Mouse (Mus musculus) midbrain, postnatal 0 days (tissue): ENCODE measurements around the gene Vwa3b. TPM values are rescaled to one million over a fixed set of nuclear protein-coding genes. Genes with fewer than 3 reads are reported as not detected.

Experiments
- ATAC-seq: fragments of 200-750 bp; cut with Nextera tagmentation; 2 replicates; pipeline ENCODE4 v1.8.0; 2017; ENCODE audit warnings: moderate number of reproducible peaks, mild to moderate bottlenecking, moderate TSS enrichment, moderate library complexity; ENCODE audit not compliant: low FRiP score
- DNase-seq: peaks from one replicate; pipeline ENCODE4 v3.0.0-alpha.2; 2015; ENCODE audit warnings: low spot score
- H3K27ac ChIP-seq: fragments of 300-500 bp; sonication (generic); 2 replicates; pipeline ENCODE4 v1.5.1; 2014; ENCODE audit warnings: low read depth, mild to moderate bottlenecking, low read length, mixed read lengths
- H3K27me3 ChIP-seq: fragments of 300-500 bp; sonication (generic); 2 replicates; pipeline ENCODE4 v1.6.1; 2014; ENCODE audit warnings: low read length, control low read depth, mixed read lengths; ENCODE audit not compliant: insufficient read depth
- H3K36me3 ChIP-seq: fragments of 300-500 bp; sonication (generic); 2 replicates; pipeline ENCODE4 v1.6.1; 2014; ENCODE audit warnings: low read length, control low read depth, mixed read lengths; ENCODE audit not compliant: insufficient read depth
- H3K4me1 ChIP-seq: fragments of 300-500 bp; sonication (generic); 2 replicates; pipeline ENCODE4 v1.6.1; 2014; ENCODE audit warnings: mild to moderate bottlenecking, control low read depth, antibody characterized with exemption, low read length, mixed read lengths; ENCODE audit not compliant: insufficient read depth
- H3K4me2 ChIP-seq: fragments of 300-500 bp; sonication (generic); 2 replicates; pipeline ENCODE4 v1.6.1; 2014; ENCODE audit warnings: low read depth, mild to moderate bottlenecking, low read length, mixed read lengths; ENCODE audit not compliant: poor library complexity, severe bottlenecking
- H3K4me3 ChIP-seq: fragments of 300-500 bp; sonication (generic); 2 replicates; pipeline ENCODE4 v1.5.1; 2014; ENCODE audit warnings: low read depth, mild to moderate bottlenecking, low read length, moderate library complexity
- H3K9ac ChIP-seq: fragments of 300-500 bp; sonication (generic); replicated peaks from 2 replicates; pipeline ENCODE4 v1.6.1; 2014; ENCODE audit warnings: mild to moderate bottlenecking, low read length, moderate library complexity, mixed read lengths; ENCODE audit not compliant: poor library complexity, severe bottlenecking
- H3K9me3 ChIP-seq: fragments of 300-500 bp; sonication (generic); 2 replicates; pipeline ENCODE4 v1.6.1; 2016; ENCODE audit warnings: low read length, control low read depth
- CTCF ChIP-seq: IDR thresholded peaks from 2 replicates; pipeline ENCODE4 v1.5.1; 2016; ENCODE audit warnings: antibody characterized with exemption, mild to moderate bottlenecking
- WGBS: fragments of 180-500 bp; shearing (Covaris S2); extraction: QIAGEN DNeasy Blood & Tissue Kit; methylation state at CpG from one replicate; pipeline ENCODE4 v1.1.7; 2014; 5-methylcytosine and 5-hydroxymethylcytosine counted together
- polyA plus RNA-seq: library from polyadenylated mRNA; unstranded; fragments of >200 nt; fragmentation: Nextera tagmentation; extraction: Ambion mirVana; gene quantifications from 2 replicates; pipeline ENCODE4 v1.2.1, GENCODE M21; 2015
- total RNA-seq: library from RNA; depleted of rRNA; stranded (reverse); fragments of >200 nt; gene quantifications from 2 replicates; pipeline ENCODE4 v1.2.3, GENCODE M21; 2014

The Vwa3b gene
- total and polyA plus RNA-seq, 2 experiments from 2014 or later = 1.1 to 1.6 TPM

GRCm38 (mm10) chr1:37098094-37098555, 71.7 kb downstream of the Vwa3b start:
- H3K9me3 ChIP-seq = no peaks in the 10 kb centered on the region
- H3K9ac ChIP-seq = no peak overlapping the region
- peaks cover 9% of the 10 kb centered on the region; the same call in 1 of the 2 replicates for H3K4me1 ChIP-seq
- no peak overlapping the region for H3K4me3 ChIP-seq
- ATAC-seq (no peak), DNase-seq (no peak)
- no peaks in the 10 kb centered on the region for H3K27me3 ChIP-seq
- H3K27ac ChIP-seq = peak overlapping the region; percentile 45
- H3K36me3 ChIP-seq = no peaks in the 10 kb centered on the region
- 80% methylated on average over 4 of the region's 4 CpGs for whole genome bisulfite sequencing
- no peak overlapping the region for H3K4me2 ChIP-seq
- no peak for TF ChIP-seq CTCF

- Histone ChIP-seq H3K27me3 (no peaks in the 10 kb centered on the region), H3K4me2 (no peak overlapping the region), H3K36me3 (no peaks in the 10 kb centered on the region), H3K27ac (no peak overlapping the region), H3K9me3 (no peaks in the 10 kb centered on the region), H3K4me1 (peaks cover 9% of the 10 kb centered on the region; the same call in 1 of the 2 replicates), H3K9ac (no peak overlapping the region), H3K4me3 (no peak overlapping the region)
- ATAC-seq (no peak), DNase-seq (no peak)
- TF ChIP-seq CTCF = no peak
- WGBS = 92% methylated on average over 6 of the region's 6 CpGs
These were observed 74.0 kb downstream of the Vwa3b start for GRCm38 (mm10) chr1:37100361-37100760.

GRCm38 (mm10) chr1:37101016-37101415, 74.6 kb downstream of the Vwa3b start:
- no peak overlapping the region for H3K4me3 ChIP-seq
- H3K9ac ChIP-seq = no peak overlapping the region
- ATAC-seq (no peak), DNase-seq (no peak)
- H3K9me3 ChIP-seq = no peaks in the 10 kb centered on the region
- TF ChIP-seq CTCF = no peak
- no peak overlapping the region for H3K4me2 ChIP-seq
- 89% methylated on average over 8 of the region's 8 CpGs for WGBS
- H3K27me3 ChIP-seq = no peaks in the 10 kb centered on the region
- peaks cover 9% of the 10 kb centered on the region; the same call in 1 of the 2 replicates for H3K4me1 ChIP-seq
- no peaks in the 10 kb centered on the region for H3K36me3 ChIP-seq
- H3K27ac ChIP-seq = no peak overlapping the region

GRCm38 (mm10) chr1:37101717-37102116, 75.3 kb downstream of the Vwa3b start:
- TF ChIP-seq CTCF = no peak
- Histone ChIP-seq H3K27me3 (no peaks in the 10 kb centered on the region), H3K4me1 (peaks cover 9% of the 10 kb centered on the region; the same call in 1 of the 2 replicates), H3K36me3 (no peaks in the 10 kb centered on the region), H3K9ac (no peak overlapping the region), H3K27ac (no peak overlapping the region), H3K4me2 (no peak overlapping the region), H3K9me3 (no peaks in the 10 kb centered on the region), H3K4me3 (no peak overlapping the region)
- no peak for ATAC-seq
- WGBS = 36% methylated on average over 2 of the region's 2 CpGs
- DNase-seq = no peak

- DNase-seq = no peak
- no peak for ATAC-seq
- no peaks in the 10 kb centered on the region for H3K36me3 ChIP-seq
These were observed 78.8 kb downstream of the Vwa3b start for GRCm38 (mm10) chr1:37105194-37105593.

GRCm38 (mm10) chr1:37113781-37114180, 87.4 kb downstream of the Vwa3b start:
- H3K4me3 ChIP-seq = no peak overlapping the region
- 69% methylated on average over 6 of the region's 6 CpGs for WGBS
- H3K27me3 ChIP-seq = no peaks in the 10 kb centered on the region
- no peak for TF ChIP-seq CTCF
- no peaks in the 10 kb centered on the region for H3K36me3 ChIP-seq
- no peak overlapping the region for H3K27ac ChIP-seq
- H3K4me2 ChIP-seq = no peak overlapping the region
- DNase-seq (no peak), ATAC-seq (no peak)
- no peak overlapping the region for H3K9ac ChIP-seq
- H3K9me3 ChIP-seq = no peaks in the 10 kb centered on the region
- no peaks in the 10 kb centered on the region for H3K4me1 ChIP-seq

More at GRCm38 (mm10) chr1:37105194-37105593, 78.8 kb downstream of the Vwa3b start:
- H3K27me3 ChIP-seq = no peaks in the 10 kb centered on the region
- no peak overlapping the region for H3K27ac ChIP-seq
- no peak overlapping the region for H3K4me2 ChIP-seq
- no peaks in the 10 kb centered on the region for H3K4me1 ChIP-seq
- no peak overlapping the region for H3K4me3 ChIP-seq
- WGBS = 27% methylated on average over 3 of the region's 3 CpGs
- H3K9ac ChIP-seq = no peak overlapping the region
- no peak for TF ChIP-seq CTCF
- H3K9me3 ChIP-seq = no peaks in the 10 kb centered on the region
